Mouse (Mus musculus) small intestine, adult 2 months (tissue): Measurements from ENCODE around the gene Rhof.

ENCODE experiments used
- CTCF ChIP-seq: fragments of 200-500 bp; IDR thresholded peaks from 2 replicates; pipeline ENCODE4 v1.5.1; 2012; ENCODE audit warnings: low read depth, mild to moderate bottlenecking, control low read depth, inconsistent platforms, low read length, moderate library complexity, mixed read lengths; ENCODE audit not compliant: insufficient replicate concordance, insufficient read length; ENCODE audit errors: extremely low read depth
- POLR2A ChIP-seq: fragments of 200-500 bp; IDR thresholded peaks from 2 replicates; pipeline ENCODE4 v1.6.1; 2012; ENCODE audit warnings: low read depth, mild to moderate bottlenecking, control low read depth, inconsistent platforms, low read length, moderate library complexity

- TF ChIP-seq POLR2A (no peak), CTCF (no peak)
These were observed 16.4 kb downstream of the Rhof start for GRCm38 (mm10) chr5:123116080-123116479.
